Mouse (Mus musculus) neural tube, embryonic 12.5 days (tissue): ENCODE data around the gene Trim2. TPM values are rescaled to one million over a fixed set of nuclear protein-coding genes. Genes with fewer than 3 reads are reported as not detected.

Experiments used
- ATAC-seq: fragments of 200-750 bp; cut with Nextera tagmentation; 2 replicates; pipeline ENCODE4 v1.8.0; 2017; ENCODE audit warnings: low read depth, mild to moderate bottlenecking, moderate TSS enrichment, moderate library complexity; ENCODE audit not compliant: low FRiP score
- H3K27ac ChIP-seq: fragments of 300-500 bp; sonication (generic); 2 replicates; pipeline ENCODE4 v1.5.1; 2016
- H3K27me3 ChIP-seq: fragments of 300-500 bp; sonication (generic); replicated peaks from 2 replicates; pipeline ENCODE4 v1.6.1; 2016; ENCODE audit warnings: mild to moderate bottlenecking
- H3K36me3 ChIP-seq: fragments of 300-500 bp; sonication (generic); 2 replicates; pipeline ENCODE4 v1.6.1; 2016; ENCODE audit warnings: mild to moderate bottlenecking
- H3K4me1 ChIP-seq: fragments of 300-500 bp; sonication (generic); 2 replicates; pipeline ENCODE4 v1.6.1; 2016
- H3K4me2 ChIP-seq: fragments of 300-500 bp; sonication (generic); replicated peaks from 2 replicates; pipeline ENCODE4 v1.6.1; 2016; ENCODE audit warnings: mild to moderate bottlenecking
- H3K4me3 ChIP-seq: fragments of 300-500 bp; sonication (generic); 2 replicates; pipeline ENCODE4 v1.5.1; 2016
- H3K9ac ChIP-seq: fragments of 300-500 bp; sonication (generic); 2 replicates; pipeline ENCODE4 v1.6.1; 2016; ENCODE audit warnings: mild to moderate bottlenecking
- H3K9me3 ChIP-seq: fragments of 300-500 bp; sonication (generic); 2 replicates; pipeline ENCODE4 v1.6.1; 2016; ENCODE audit warnings: mild to moderate bottlenecking
- WGBS: fragments of 180-500 bp; shearing (Covaris S2); methylation state at CpG from one replicate; pipeline ENCODE4 v1.1.7; 2016; 5-methylcytosine and 5-hydroxymethylcytosine counted together
- polyA plus RNA-seq: library from polyadenylated mRNA; unstranded; fragments of >200 nt; fragmentation: Nextera tagmentation; extraction: Ambion mirVana; gene quantifications from 2 replicates; pipeline ENCODE4 v1.2.1, GENCODE M21; 2016

Trim2 gene
- polyA plus RNA-seq, 1 experiment from 2014 or later = 151 TPM

DNA sequence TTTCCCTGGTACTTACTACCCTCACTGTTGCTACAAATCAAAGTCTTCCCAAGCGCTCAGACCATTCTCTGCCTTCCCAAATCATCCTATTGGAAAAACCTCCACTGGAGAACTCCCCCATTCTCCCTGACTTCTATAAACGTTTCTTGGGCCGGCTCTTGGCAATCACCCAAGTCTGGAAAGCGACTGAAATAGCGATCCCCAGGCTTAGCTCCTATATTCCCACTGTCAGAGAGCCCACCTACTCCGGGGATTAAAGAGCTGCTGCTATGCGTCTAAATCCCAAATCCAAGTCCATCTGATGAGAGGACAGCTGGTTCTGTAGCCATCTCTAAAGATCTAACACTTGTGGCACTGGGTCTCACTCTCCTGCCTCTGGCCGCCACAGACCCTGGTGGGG lies 58.9 kb downstream of the Trim2 start:
- Histone ChIP-seq H3K4me2 (no peak overlapping the region), H3K9me3 (no peaks in the 10 kb centered on the region), H3K27me3 (no peaks in the 10 kb centered on the region), H3K4me1 (peaks cover 32% of the 10 kb centered on the region), H3K4me3 (no peak overlapping the region), H3K27ac (no peak overlapping the region), H3K9ac (no peak overlapping the region), H3K36me3 (peaks cover 7% of the 10 kb centered on the region; the same call in 1 of the 2 replicates)
- ATAC-seq = no peak
- WGBS = 61% methylated on average over 8 of the region's 8 CpGs

DNA sequence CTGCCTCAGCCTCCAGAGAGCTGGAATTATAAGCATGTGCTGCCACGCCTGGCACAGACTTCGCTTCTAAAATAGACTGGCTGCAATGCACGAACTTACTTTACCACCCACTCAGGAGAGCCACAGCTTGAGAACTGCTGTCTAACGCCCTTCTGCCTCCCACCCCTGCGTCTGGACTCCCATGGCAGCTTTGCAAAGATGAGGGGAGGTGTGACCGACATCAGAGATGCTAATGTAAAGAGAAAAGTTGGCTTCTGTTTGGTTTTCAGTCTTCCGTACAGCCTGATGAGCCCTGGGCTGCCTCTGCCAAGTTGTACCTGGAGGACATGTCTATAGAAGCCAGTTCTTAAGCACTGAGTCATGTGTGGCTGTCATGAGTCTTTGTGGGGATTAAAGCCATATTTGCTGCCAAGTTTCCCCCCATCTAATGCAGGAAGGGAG lies 60.2 kb downstream of the Trim2 start:
- no peak for ATAC-seq
- Histone ChIP-seq H3K4me1 (peaks cover 21% of the 10 kb centered on the region; the same call in 1 of the 2 replicates), H3K27ac (no peak overlapping the region), H3K4me3 (no peak overlapping the region), H3K36me3 (peaks cover 10% of the 10 kb centered on the region; the same call in 1 of the 2 replicates), H3K9me3 (no peaks in the 10 kb centered on the region), H3K27me3 (no peaks in the 10 kb centered on the region), H3K9ac (no peak overlapping the region), H3K4me2 (no peak overlapping the region)
- WGBS = 90% methylated on average over 7 of the region's 7 CpGs

DNA sequence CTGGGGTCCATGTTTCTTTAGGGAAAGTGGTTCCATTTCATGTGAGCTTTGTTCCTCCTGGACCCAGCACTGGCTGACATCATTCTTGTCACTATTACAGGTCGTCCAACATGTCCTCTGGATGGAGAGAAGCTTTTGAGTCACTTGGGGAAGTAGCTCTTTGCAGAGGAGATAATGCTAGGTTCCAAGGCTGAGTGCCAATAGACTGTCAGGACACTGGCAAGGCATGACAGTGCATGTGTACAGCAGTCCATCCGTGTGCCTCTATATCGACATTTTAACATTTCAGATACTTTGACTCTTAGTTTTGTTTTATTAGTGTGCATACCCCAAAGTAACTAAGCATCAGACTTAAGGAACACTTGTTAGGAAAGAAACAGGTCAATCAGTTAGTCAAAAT lies 63.6 kb downstream of the Trim2 start:
- Histone ChIP-seq H3K4me3 (no peak overlapping the region), H3K9ac (no peak overlapping the region), H3K36me3 (peaks cover 21% of the 10 kb centered on the region; the same call in 1 of the 2 replicates), H3K9me3 (no peaks in the 10 kb centered on the region), H3K27me3 (no peaks in the 10 kb centered on the region), H3K27ac (no peak overlapping the region), H3K4me1 (0 out of 2 replicates have a peak, but pooled peaks cover 4% of the 10 kb centered on the region), H3K4me2 (no peak overlapping the region)
- no peak for ATAC-seq
- 86% methylated on average over 3 of the region's 3 CpGs for WGBS

DNA sequence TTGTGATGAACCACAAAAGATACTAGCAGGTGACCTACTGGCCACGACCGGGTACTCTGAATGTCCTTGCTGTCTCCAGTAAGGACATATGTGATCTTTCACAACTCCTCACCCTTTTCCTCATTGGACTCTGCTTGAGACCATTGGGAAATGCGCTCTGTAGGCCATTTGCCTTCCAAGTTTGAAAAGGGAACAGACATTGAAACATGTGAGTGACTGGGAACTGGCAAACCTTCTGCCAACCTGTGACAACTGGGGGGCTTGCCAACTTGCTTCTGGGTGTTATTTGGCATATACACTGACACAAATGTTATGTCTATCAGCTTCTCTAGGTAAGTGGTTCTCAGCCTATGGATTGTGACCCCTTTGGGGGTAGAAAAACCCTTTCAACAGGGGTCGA lies 64.2 kb downstream of the Trim2 start:
- Histone ChIP-seq H3K9ac (no peak overlapping the region), H3K27ac (no peak overlapping the region), H3K9me3 (no peaks in the 10 kb centered on the region), H3K4me3 (no peak overlapping the region), H3K4me1 (no peaks in the 10 kb centered on the region), H3K4me2 (no peak overlapping the region), H3K27me3 (no peaks in the 10 kb centered on the region), H3K36me3 (peaks cover 21% of the 10 kb centered on the region; the same call in 1 of the 2 replicates)
- ATAC-seq = no peak
- 89% methylated on average over 4 of the region's 4 CpGs for WGBS

DNA sequence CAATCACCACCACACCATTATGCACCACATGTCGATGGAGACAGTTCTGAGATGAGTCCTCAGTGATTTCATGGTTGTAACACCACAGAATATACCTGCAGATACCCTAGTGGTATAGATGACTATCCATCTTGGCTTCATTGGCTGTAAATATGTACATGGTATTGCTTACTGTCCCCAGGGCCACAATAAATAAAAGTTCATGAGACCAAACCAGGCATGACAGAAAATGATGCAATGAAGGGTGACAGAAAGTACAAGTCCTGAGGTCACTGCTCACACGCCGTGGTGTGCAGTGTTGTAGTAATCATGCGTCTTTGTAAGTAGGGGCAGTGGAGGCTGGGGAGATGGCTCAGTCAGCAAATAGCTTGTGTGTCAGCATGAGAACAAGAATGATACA lies 65.6 kb downstream of the Trim2 start:
- Histone ChIP-seq H3K27ac (no peak overlapping the region), H3K27me3 (no peaks in the 10 kb centered on the region), H3K9me3 (no peaks in the 10 kb centered on the region), H3K4me3 (no peak overlapping the region), H3K4me1 (no peaks in the 10 kb centered on the region), H3K9ac (no peak overlapping the region), H3K36me3 (peaks cover 21% of the 10 kb centered on the region; the same call in 1 of the 2 replicates), H3K4me2 (no peak overlapping the region)
- ATAC-seq = no peak
- WGBS = 96% methylated on average over 4 of the region's 4 CpGs

DNA sequence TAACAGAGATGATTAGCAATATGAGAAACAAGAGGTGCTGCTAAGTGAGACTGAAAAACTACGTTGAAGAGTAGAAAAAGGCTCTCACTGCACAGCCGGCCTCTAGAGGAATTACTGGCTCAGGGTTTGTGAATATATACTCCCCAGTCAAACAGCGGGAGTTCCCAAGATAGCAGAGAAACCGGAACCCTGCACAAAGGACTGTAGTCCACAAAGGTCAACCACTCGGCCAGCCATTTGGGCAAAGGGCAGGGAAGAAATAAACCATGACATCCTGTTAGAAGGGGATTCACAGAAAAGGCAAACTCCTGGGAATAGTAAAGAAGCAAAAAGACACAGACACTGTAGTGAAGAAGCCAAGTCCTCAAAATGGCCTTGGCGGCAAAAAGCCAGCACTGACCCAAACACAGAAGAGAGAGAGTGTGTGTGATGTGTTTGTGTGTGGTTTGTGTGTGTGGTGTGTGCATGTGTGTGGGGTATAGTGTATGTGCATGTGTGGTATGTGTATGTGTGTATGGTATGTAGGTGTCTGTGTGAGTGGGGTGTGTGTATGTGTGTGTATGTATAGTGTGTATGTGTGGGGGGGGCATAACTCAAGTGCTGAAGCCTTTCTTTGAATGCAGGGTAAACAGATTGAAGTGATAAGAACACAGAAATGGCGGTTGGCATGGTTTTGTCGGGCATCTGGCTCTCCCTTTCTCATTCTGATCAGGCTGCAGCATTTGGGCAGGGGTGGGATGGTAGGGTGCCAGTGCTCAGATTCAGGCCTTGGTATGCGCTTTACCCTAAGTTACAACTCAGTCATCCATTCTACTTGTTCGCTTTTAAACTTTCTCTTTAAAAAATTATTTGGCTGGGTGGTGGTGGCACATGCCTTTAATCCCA lies 71.0 kb downstream of the Trim2 start:
- peaks cover 21% of the 10 kb centered on the region; the same call in 1 of the 2 replicates for H3K36me3 ChIP-seq
- H3K4me1 ChIP-seq = no peaks in the 10 kb centered on the region
- no peaks in the 10 kb centered on the region; the same call in 1 of the 2 replicates for H3K9me3 ChIP-seq
- no peak overlapping the region for H3K4me2 ChIP-seq
- H3K27me3 ChIP-seq = no peaks in the 10 kb centered on the region
- H3K9ac ChIP-seq = no peak overlapping the region
- no peak overlapping the region for H3K4me3 ChIP-seq
- WGBS = 59% methylated on average over 10 of the region's 10 CpGs
- no peak for ATAC-seq
- H3K27ac ChIP-seq = no peak overlapping the region

DNA sequence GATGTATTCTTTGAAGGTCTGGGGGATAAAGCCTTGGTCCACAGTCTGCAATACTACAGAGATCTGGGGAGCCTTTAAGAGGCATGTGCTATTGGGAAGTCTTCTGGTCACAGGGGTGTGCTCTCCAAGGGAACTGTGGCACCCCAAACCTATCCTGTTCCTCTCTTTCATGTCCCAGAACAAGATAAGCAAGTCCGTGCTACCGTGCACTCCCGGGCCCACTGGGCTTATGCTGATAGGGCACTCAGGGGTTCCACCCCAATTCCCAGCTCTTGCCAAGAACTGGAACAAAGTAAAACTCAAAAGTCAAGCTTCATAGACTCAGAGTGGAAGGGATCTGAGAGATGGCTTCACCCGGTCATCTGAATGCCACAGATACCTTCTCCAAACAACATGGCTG lies 72.1 kb downstream of the Trim2 start:
- no peak overlapping the region for H3K4me2 ChIP-seq
- no peak overlapping the region for H3K9ac ChIP-seq
- no peaks in the 10 kb centered on the region for H3K4me1 ChIP-seq
- 95% methylated on average over 4 of the region's 4 CpGs for WGBS
- H3K4me3 ChIP-seq = no peak overlapping the region
- no peaks in the 10 kb centered on the region for H3K27me3 ChIP-seq
- H3K9me3 ChIP-seq = no peaks in the 10 kb centered on the region; the same call in 1 of the 2 replicates
- peaks cover 14% of the 10 kb centered on the region; the same call in 1 of the 2 replicates for H3K36me3 ChIP-seq
- no peak for ATAC-seq
- no peak overlapping the region for H3K27ac ChIP-seq

DNA sequence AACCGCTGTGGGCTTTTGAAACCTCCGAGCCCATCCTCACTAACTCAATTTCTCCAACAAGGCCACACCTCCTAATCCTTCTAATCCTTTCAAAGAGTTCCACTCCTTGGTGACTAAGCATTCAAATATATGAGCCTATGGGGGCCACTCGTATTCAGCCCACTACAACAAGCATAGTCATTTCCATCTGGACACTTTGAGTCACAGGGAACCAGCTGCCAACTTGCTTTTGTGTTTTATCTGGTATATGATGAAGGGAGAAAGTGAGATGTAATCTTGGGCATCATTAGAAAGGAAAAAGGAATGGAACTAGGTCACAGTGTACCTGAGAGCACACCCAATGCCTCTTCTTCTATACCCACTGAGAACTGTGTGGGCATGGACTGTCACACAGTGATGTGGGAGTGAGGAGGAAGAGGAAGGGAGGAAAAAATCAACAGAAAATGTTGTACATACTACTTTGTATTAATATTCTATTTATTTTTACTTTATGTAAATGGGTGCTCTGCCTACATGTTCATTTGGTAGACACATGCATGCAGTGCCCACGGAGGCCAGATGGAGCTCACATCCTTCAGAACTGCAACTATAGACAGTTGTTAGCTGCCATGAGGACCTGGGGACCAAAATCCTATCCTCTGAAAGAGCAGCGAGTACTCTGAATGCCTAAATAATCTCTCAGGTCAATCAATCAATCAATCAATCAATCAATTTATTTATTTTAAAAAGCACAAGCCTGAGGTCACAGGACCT lies 72.8 kb downstream of the Trim2 start:
- H3K4me1 ChIP-seq = peaks cover 5% of the 10 kb centered on the region
- H3K9me3 ChIP-seq = no peaks in the 10 kb centered on the region; the same call in 1 of the 2 replicates
- no peak overlapping the region for H3K27ac ChIP-seq
- H3K4me3 ChIP-seq = no peak overlapping the region
- H3K9ac ChIP-seq = no peak overlapping the region
- no peaks in the 10 kb centered on the region for H3K27me3 ChIP-seq
- no peak overlapping the region for H3K4me2 ChIP-seq
- no peak for ATAC-seq
- WGBS = 89% methylated on average over 5 of the region's 5 CpGs
- peaks cover 12% of the 10 kb centered on the region; the same call in 1 of the 2 replicates for H3K36me3 ChIP-seq

DNA sequence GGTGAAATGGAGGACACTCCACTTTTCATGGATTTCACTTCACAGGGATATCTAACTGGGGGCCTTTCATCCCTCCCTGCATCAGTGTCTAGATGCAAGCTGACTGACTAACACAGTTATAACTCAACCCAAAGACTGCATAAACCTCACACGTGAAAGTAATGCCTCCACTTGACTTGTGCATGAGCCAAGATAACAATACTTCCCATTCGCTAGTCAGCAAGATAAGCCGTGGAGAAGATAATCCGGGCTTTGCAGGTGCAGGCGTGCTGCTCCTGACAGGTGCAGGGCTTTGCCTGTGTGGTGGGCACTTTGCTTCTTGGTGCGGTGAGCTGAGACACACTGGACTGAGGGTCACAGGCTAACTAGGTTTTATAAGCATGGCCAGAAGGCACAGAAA lies 74.4 kb downstream of the Trim2 start:
- H3K4me3 ChIP-seq = no peak overlapping the region
- ATAC-seq = no peak
- H3K9me3 ChIP-seq = no peaks in the 10 kb centered on the region; the same call in 1 of the 2 replicates
- no peaks in the 10 kb centered on the region for H3K27me3 ChIP-seq
- no peak overlapping the region for H3K4me2 ChIP-seq
- no peak overlapping the region for H3K27ac ChIP-seq
- 91% methylated on average over 6 of the region's 6 CpGs for WGBS
- H3K36me3 ChIP-seq = peaks cover 12% of the 10 kb centered on the region; the same call in 1 of the 2 replicates
- peaks cover 8% of the 10 kb centered on the region for H3K4me1 ChIP-seq
- no peak overlapping the region for H3K9ac ChIP-seq

DNA sequence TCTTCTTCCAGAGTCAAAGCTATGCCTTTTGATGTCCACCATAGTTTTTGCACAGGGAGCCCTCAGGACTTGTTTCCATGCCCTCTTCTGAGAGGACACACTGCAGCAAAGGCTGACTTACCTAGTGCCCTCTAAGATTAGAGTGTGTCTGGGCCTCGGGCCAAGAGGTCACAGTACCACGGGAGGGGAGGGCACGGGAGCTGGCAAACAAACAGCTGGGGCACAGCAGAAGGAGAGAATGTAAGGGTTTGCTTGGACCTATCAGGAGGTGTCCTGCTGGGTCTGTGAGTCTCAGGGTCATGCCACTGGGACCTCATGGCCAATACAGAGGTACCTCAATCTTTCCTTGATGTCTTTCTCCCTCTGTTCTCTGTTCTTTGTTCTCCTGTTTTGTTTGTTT lies 75.7 kb downstream of the Trim2 start:
- no peak for ATAC-seq
- Histone ChIP-seq H3K27me3 (no peaks in the 10 kb centered on the region), H3K4me3 (no peak overlapping the region), H3K36me3 (peaks cover 12% of the 10 kb centered on the region; the same call in 1 of the 2 replicates), H3K9me3 (no peaks in the 10 kb centered on the region; the same call in 1 of the 2 replicates), H3K4me2 (no peak overlapping the region), H3K4me1 (peaks cover 8% of the 10 kb centered on the region), H3K9ac (no peak overlapping the region), H3K27ac (no peak overlapping the region)
- 2% methylated on average over 3 of the region's 3 CpGs for WGBS

DNA sequence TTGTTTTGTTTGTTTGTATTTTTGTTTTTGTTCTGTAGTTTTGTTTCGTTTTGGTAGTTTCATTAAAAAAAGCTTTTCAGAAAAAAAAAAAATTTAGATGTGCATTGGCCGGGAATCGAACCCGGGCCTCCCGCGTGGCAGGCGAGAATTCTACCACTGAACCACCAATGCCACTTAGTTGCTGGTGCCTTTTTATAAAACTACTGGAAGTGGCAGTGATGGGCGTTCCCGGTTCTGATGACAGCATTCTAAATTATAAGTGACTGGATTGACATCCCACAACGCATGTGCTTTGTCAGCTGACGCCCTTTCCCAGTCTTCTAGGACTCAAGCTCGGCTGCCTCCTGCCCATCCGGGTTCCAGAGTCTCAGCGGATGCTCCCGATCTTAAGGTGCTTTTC lies 77.8 kb downstream of the Trim2 start:
- ATAC-seq = no peak
- no peak overlapping the region for H3K9ac ChIP-seq
- no peaks in the 10 kb centered on the region; the same call in 1 of the 2 replicates for H3K9me3 ChIP-seq
- peak overlapping the region; percentile 36 for H3K4me3 ChIP-seq
- H3K4me1 ChIP-seq = peaks cover 8% of the 10 kb centered on the region
- H3K27me3 ChIP-seq = no peaks in the 10 kb centered on the region
- 15% methylated on average over 15 of the region's 15 CpGs for WGBS
- H3K36me3 ChIP-seq = peaks cover 9% of the 10 kb centered on the region; the same call in 1 of the 2 replicates
- H3K4me2 ChIP-seq = peak overlapping the region; percentile 66
- H3K27ac ChIP-seq = no peak overlapping the region
